Mouse (Mus musculus) hindbrain, embryonic 10.5 days (tissue): ENCODE measurements around the gene Rbm45. TPM values are rescaled to one million over a fixed set of nuclear protein-coding genes. Genes with fewer than 3 reads are reported as not detected.

Experiments used
- DNase-seq: peaks from one replicate; pipeline ENCODE4 v3.0.0-alpha.2; 2017; ENCODE audit warnings: low spot score
- H3K27ac ChIP-seq: fragments of 300-500 bp; sonication (generic); 2 replicates; pipeline ENCODE4 v1.5.1; 2016; ENCODE audit warnings: mild to moderate bottlenecking, moderate library complexity
- H3K27me3 ChIP-seq: fragments of 300-500 bp; sonication (generic); 2 replicates; pipeline ENCODE4 v1.6.1; 2016; ENCODE audit warnings: mild to moderate bottlenecking; ENCODE audit not compliant: poor library complexity, insufficient read depth, severe bottlenecking
- H3K36me3 ChIP-seq: fragments of 300-500 bp; sonication (generic); 2 replicates; pipeline ENCODE4 v1.6.1; 2016; ENCODE audit warnings: mild to moderate bottlenecking, moderate library complexity
- H3K4me1 ChIP-seq: fragments of 300-500 bp; sonication (generic); replicated peaks from 2 replicates; pipeline ENCODE4 v1.6.1; 2016; ENCODE audit warnings: mild to moderate bottlenecking
- H3K4me3 ChIP-seq: fragments of 300-500 bp; sonication (generic); 2 replicates; pipeline ENCODE4 v1.5.1; 2016; ENCODE audit warnings: mild to moderate bottlenecking, moderate library complexity
- H3K9me3 ChIP-seq: fragments of 300-500 bp; sonication (generic); 2 replicates; pipeline ENCODE4 v1.6.1; 2016; ENCODE audit warnings: mild to moderate bottlenecking, moderate library complexity
- WGBS: fragments of 180-500 bp; shearing (Covaris S2); methylation state at CpG from one replicate; pipeline ENCODE4 v1.1.7; 2016; 5-methylcytosine and 5-hydroxymethylcytosine counted together
- polyA plus RNA-seq: library from polyadenylated mRNA; unstranded; fragments of >200 nt; fragmentation: Nextera tagmentation; extraction: Ambion mirVana; gene quantifications from 2 replicates; pipeline ENCODE4 v1.2.1, GENCODE M21; 2016

Rbm45 gene
- polyA plus RNA-seq, 1 experiment from 2014 or later = 18.3 TPM

- DNase-seq = peak; percentile 29
- Histone ChIP-seq H3K9me3 (no peaks in the 10 kb centered on the region), H3K27ac (no peak overlapping the region), H3K27me3 (no peaks in the 10 kb centered on the region), H3K4me1 (no peaks in the 10 kb centered on the region), H3K4me3 (no peak overlapping the region), H3K36me3 (no peaks in the 10 kb centered on the region)
- 55% methylated on average over 2 of the region's 2 CpGs for WGBS
These were observed 7.7 kb upstream of the Rbm45 start for GRCm38 (mm10) chr2:76362111-76362510.

GRCm38 (mm10) chr2:76365811-76366210 is 4.0 kb upstream of the Rbm45 start:
- H3K27ac ChIP-seq = no peak overlapping the region
- DNase-seq = no peak
- peaks cover 4% of the 10 kb centered on the region for H3K4me1 ChIP-seq
- WGBS = 72% methylated on average over 4 of the region's 4 CpGs
- H3K4me3 ChIP-seq = no peak overlapping the region
- H3K27me3 ChIP-seq = no peaks in the 10 kb centered on the region
- no peaks in the 10 kb centered on the region for H3K36me3 ChIP-seq
- no peaks in the 10 kb centered on the region for H3K9me3 ChIP-seq

- Histone ChIP-seq H3K4me3 (no peak overlapping the region), H3K27me3 (no peaks in the 10 kb centered on the region), H3K36me3 (peaks cover 8% of the 10 kb centered on the region; the same call in 1 of the 2 replicates), H3K9me3 (no peaks in the 10 kb centered on the region), H3K4me1 (peaks cover 14% of the 10 kb centered on the region), H3K27ac (no peak overlapping the region)
- peak; percentile 76 for DNase-seq
- 21% methylated on average over 9 of the region's 9 CpGs for WGBS
These were observed 2.4 kb upstream of the Rbm45 start for GRCm38 (mm10) chr2:76367188-76367922.

GRCm38 (mm10) chr2:76368861-76369660 is 723 bp upstream of the Rbm45 start:
- H3K27me3 ChIP-seq = no peaks in the 10 kb centered on the region
- peaks cover 14% of the 10 kb centered on the region for H3K4me1 ChIP-seq
- no peaks in the 10 kb centered on the region for H3K9me3 ChIP-seq
- DNase-seq = no peak
- no peak overlapping the region for H3K4me3 ChIP-seq
- H3K36me3 ChIP-seq = peaks cover 25% of the 10 kb centered on the region
- H3K27ac ChIP-seq = no peak overlapping the region
- WGBS = 77% methylated on average over 13 of the region's 13 CpGs

- peaks cover 14% of the 10 kb centered on the region for H3K4me1 ChIP-seq
- no peak for DNase-seq
- H3K27ac ChIP-seq = peak overlapping the region; percentile 92
- peaks cover 40% of the 10 kb centered on the region for H3K36me3 ChIP-seq
- H3K9me3 ChIP-seq = no peaks in the 10 kb centered on the region
- peak overlapping the region; percentile 78 for H3K4me3 ChIP-seq
- H3K27me3 ChIP-seq = no peaks in the 10 kb centered on the region
- 4% methylated on average over 7 of the region's 7 CpGs for WGBS
These were observed 805 bp downstream of the Rbm45 start for GRCm38 (mm10) chr2:76370656-76370922.

- H3K36me3 ChIP-seq = peaks cover 56% of the 10 kb centered on the region
- no peaks in the 10 kb centered on the region for H3K9me3 ChIP-seq
- H3K27ac ChIP-seq = no peak overlapping the region
- DNase-seq = no peak
- no peaks in the 10 kb centered on the region for H3K27me3 ChIP-seq
- peaks cover 14% of the 10 kb centered on the region for H3K4me1 ChIP-seq
- no peak overlapping the region for H3K4me3 ChIP-seq
- WGBS = 91% methylated on average over 4 of the region's 4 CpGs
These were observed 2.5 kb downstream of the Rbm45 start for GRCm38 (mm10) chr2:76372244-76372643.

GRCm38 (mm10) chr2:76374544-76375206 is 4.9 kb downstream of the Rbm45 start:
- WGBS = 91% methylated on average over 6 of the region's 6 CpGs
- Histone ChIP-seq H3K27ac (no peak overlapping the region), H3K27me3 (no peaks in the 10 kb centered on the region), H3K9me3 (no peaks in the 10 kb centered on the region), H3K4me3 (no peak overlapping the region), H3K4me1 (peaks cover 14% of the 10 kb centered on the region), H3K36me3 (peaks cover 80% of the 10 kb centered on the region)
- no peak for DNase-seq

- H3K36me3 ChIP-seq = peaks cover 98% of the 10 kb centered on the region
- H3K27ac ChIP-seq = no peak overlapping the region
- DNase-seq = no peak
- no peaks in the 10 kb centered on the region for H3K27me3 ChIP-seq
- WGBS = 95% methylated on average over 19 of the region's 19 CpGs
- no peak overlapping the region for H3K4me3 ChIP-seq
- H3K9me3 ChIP-seq = no peaks in the 10 kb centered on the region
- H3K4me1 ChIP-seq = no peaks in the 10 kb centered on the region
These were observed 8.9 kb downstream of the Rbm45 start for GRCm38 (mm10) chr2:76378646-76379045.

GRCm38 (mm10) chr2:76386531-76386930 is 16.7 kb downstream of the Rbm45 start:
- H3K27ac ChIP-seq = no peak overlapping the region
- DNase-seq = no peak
- no peak overlapping the region for H3K4me3 ChIP-seq
- H3K9me3 ChIP-seq = no peaks in the 10 kb centered on the region
- H3K27me3 ChIP-seq = no peaks in the 10 kb centered on the region
- H3K4me1 ChIP-seq = no peaks in the 10 kb centered on the region
- H3K36me3 ChIP-seq = peaks cover 69% of the 10 kb centered on the region

GRCm38 (mm10) chr2:76400178-76400577 is 30.4 kb downstream of the Rbm45 start:
- no peaks in the 10 kb centered on the region for H3K36me3 ChIP-seq
- DNase-seq = no peak

GRCm38 (mm10) chr2:76405596-76406150 is 35.9 kb downstream of the Rbm45 start:
- H3K4me1 ChIP-seq = peaks cover 14% of the 10 kb centered on the region
- H3K27ac ChIP-seq = peak overlapping the region; percentile 90
- DNase-seq = no peak
- no peaks in the 10 kb centered on the region for H3K9me3 ChIP-seq
- H3K36me3 ChIP-seq = no peaks in the 10 kb centered on the region
- H3K27me3 ChIP-seq = peaks cover 37% of the 10 kb centered on the region
- H3K4me3 ChIP-seq = peak overlapping the region; percentile 94
- WGBS = 3% methylated on average over 15 of the region's 15 CpGs

More at GRCm38 (mm10) chr2:76400178-76400577, 30.4 kb downstream of the Rbm45 start:
- H3K4me3 ChIP-seq = no peak overlapping the region
- no peak overlapping the region for H3K27ac ChIP-seq
- peaks cover 4% of the 10 kb centered on the region for H3K4me1 ChIP-seq
- H3K9me3 ChIP-seq = no peaks in the 10 kb centered on the region
- peaks cover 24% of the 10 kb centered on the region for H3K27me3 ChIP-seq

GRCm38 (mm10) chr2:76406151-76406936 is 36.6 kb downstream of the Rbm45 start, which contains the start of gene Osbpl6:
TSS of gene Osbpl6 (plus strand) at chr2:76406508.
- DNase-seq = peak; percentile 77
- H3K9me3 ChIP-seq = no peaks in the 10 kb centered on the region
- peak within 1 kb of the TSS; percentile 94 for H3K4me3 ChIP-seq
- WGBS = under 1% methylated on average over 89 of the region's 89 CpGs
- H3K27me3 ChIP-seq = peaks cover 37% of the 10 kb centered on the region
- peaks cover 14% of the 10 kb centered on the region for H3K4me1 ChIP-seq
- H3K27ac ChIP-seq = peak within 1 kb of the TSS; percentile 90
- no peaks in the 10 kb centered on the region for H3K36me3 ChIP-seq
